Comparison of ENCODE assay signal across 9 mouse cellular contexts in the genomic region with DNA sequence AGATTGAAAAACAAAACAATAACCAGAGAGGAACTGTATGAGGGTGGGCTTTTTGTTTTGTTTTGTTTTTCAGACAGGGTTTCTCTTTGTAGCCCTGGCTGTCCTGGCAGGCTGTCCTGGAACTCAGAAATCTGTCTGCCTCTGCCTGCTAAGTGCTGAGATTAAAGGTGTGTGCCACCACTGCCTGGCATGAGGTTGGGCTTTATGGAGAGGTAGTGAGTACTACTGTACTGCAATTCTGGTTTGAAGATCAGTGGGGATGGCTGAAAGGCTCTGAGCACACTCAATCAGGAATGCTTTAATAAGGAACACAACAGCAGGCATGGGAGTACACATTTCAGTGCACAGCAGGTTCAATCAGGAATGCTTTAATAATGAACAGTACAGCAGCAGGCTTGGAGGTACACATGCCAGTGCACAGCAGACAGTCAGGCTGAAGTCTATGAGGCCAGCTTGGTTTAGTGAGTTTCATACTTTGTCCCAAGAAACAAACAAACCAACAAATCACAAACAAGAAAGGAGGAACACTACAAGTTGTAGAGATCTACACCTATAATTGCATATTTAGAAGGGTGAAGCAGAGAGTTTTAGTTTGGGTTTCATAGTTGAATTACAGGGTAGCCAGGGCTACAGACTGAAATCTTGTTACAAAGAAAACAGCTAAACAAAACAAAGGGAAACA. TPM values are rescaled to one million over a fixed set of nuclear protein-coding genes. Genes with fewer than 3 reads are reported as not detected.
DNase-seq lines count a peak whose midpoint lies in the region; ATAC-seq lines count a peak whose summit lies in the region.
"Had no signal": no experiment of that assay in that cellular context is flagged by ENCODE, and none has a peak within 500 bp of the region (broad histone marks: within the 10 kb centered on the region; RNA-seq: fewer than 3 reads in every experiment).

No protein-coding gene starts in this region.

- ATAC-seq in megakaryocyte, adult 5-6 weeks (ENCODE audit: poor library complexity, severe bottlenecking), result no peak
- no peak for ATAC-seq in neural tube, embryonic 13.5 days (ENCODE audit: low read depth)
- ATAC-seq in cerebellum, adult (ENCODE audit: insufficient number of reproducible peaks, low FRiP score, low TSS enrichment), result no peak

- peak overlapping the region; percentile 23; the same call in 1 of the 2 replicates for H3K27ac ChIP-seq in neural tube, embryonic 13.5 days (replicated peaks)

- H3K9ac ChIP-seq in neural tube, embryonic 13.5 days, result no peak overlapping the region

- DNase-seq in embryo, embryonic 10 days (ENCODE audit: low spot score), result peak; percentile 47
- DNase-seq in embryo, embryonic 11 days, result no peak
- DNase-seq in forelimb bud, embryonic 11.5 days (ENCODE audit: low read depth, low spot score), result peak; percentile 14
- DNase-seq in ovary, adult 18-20 months (ENCODE audit: low spot score), result no peak
- DNase-seq: right cerebral cortex, postnatal 14 days had no signal

- H3K4me2 ChIP-seq in neural tube, embryonic 13.5 days, result 0 out of 2 replicates have a peak overlapping the region, but pooled peaks have one; percentile 7

- no peaks in the 10 kb centered on the region for H3K36me3 ChIP-seq in megakaryocyte, embryonic 14.5 days (replicated peaks; ENCODE audit: low read length)
- no peaks in the 10 kb centered on the region for H3K36me3 ChIP-seq in neural tube, embryonic 13.5 days

- H3K4me1 ChIP-seq in megakaryocyte, embryonic 14.5 days, result peaks cover 61% of the 10 kb centered on the region
- peaks cover 44% of the 10 kb centered on the region for H3K4me1 ChIP-seq in neural tube, embryonic 13.5 days (replicated peaks)

- H3K4me3 ChIP-seq in megakaryocyte, embryonic 14.5 days (replicated peaks), result peak overlapping the region; percentile 88
- no peak overlapping the region for H3K4me3 ChIP-seq in neural tube, embryonic 13.5 days

- no peaks in the 10 kb centered on the region for H3K9me3 ChIP-seq in megakaryocyte, embryonic 14.5 days
- H3K9me3 ChIP-seq in neural tube, embryonic 13.5 days, result no peaks in the 10 kb centered on the region

- H3K27me3 ChIP-seq in megakaryocyte, embryonic 14.5 days (replicated peaks), result no peaks in the 10 kb centered on the region
- no peaks in the 10 kb centered on the region for H3K27me3 ChIP-seq in neural tube, embryonic 13.5 days

RNA-seq across cellular contexts. Expression of gene Hist1h4d, which starts 2.1 kb away (rescaled TPM):
- polyA plus RNA-seq in megakaryocyte, embryonic 14.5 days (2012; ENCODE audit: insufficient read depth, low replicate concordance), result 16.4 and 20.4 TPM in 2 replicates
- 655 and 672 TPM in 2 replicates for total RNA-seq in megakaryocyte, adult 5-6 weeks (2015)
- total RNA-seq in megakaryocyte, adult 5-6 weeks (2017), result 1,182 and 1,443 TPM in 2 replicates
- 37.3 and 43.1 TPM in 2 replicates for polyA plus RNA-seq in neural tube, embryonic 13.5 days (2015; fragmentation: Nextera tagmentation; extraction: Ambion mirVana)

RNA-seq across cellular contexts. Expression of gene Hist1h3d, which starts 8.0 kb away (rescaled TPM):
- polyA plus RNA-seq in megakaryocyte, embryonic 14.5 days (2012; ENCODE audit: insufficient read depth, low replicate concordance), result 4.6 and 5.9 TPM in 2 replicates
- total RNA-seq in megakaryocyte, adult 5-6 weeks (2015), result 150 and 159 TPM in 2 replicates
- total RNA-seq in megakaryocyte, adult 5-6 weeks (2017), result 86.3 and 96.3 TPM in 2 replicates
- 0.63 and 2.0 TPM in 2 replicates for polyA plus RNA-seq in neural tube, embryonic 13.5 days (2015; fragmentation: Nextera tagmentation; extraction: Ambion mirVana)

RNA-seq across cellular contexts. Expression of gene Hist1h2ad, which starts 9.3 kb away (rescaled TPM):
- polyA plus RNA-seq in megakaryocyte, embryonic 14.5 days (2012; ENCODE audit: insufficient read depth, low replicate concordance), result 9.6 TPM in 1 of 2 replicates, not detected in the other
- total RNA-seq in megakaryocyte, adult 5-6 weeks (2015), result 3.2 and 3.6 TPM in 2 replicates
- 93.7 and 99.2 TPM in 2 replicates for total RNA-seq in megakaryocyte, adult 5-6 weeks (2017)
- polyA plus RNA-seq in neural tube, embryonic 13.5 days (2015; fragmentation: Nextera tagmentation; extraction: Ambion mirVana), result 1.2 and 1.3 TPM in 2 replicates

RNA-seq across cellular contexts. Expression of gene Hist1h2bf, which starts 9.5 kb away (rescaled TPM):
- polyA plus RNA-seq in megakaryocyte, embryonic 14.5 days (2012; ENCODE audit: insufficient read depth, low replicate concordance), result 7.6 and 73.0 TPM in 2 replicates
- 449 and 490 TPM in 2 replicates for total RNA-seq in megakaryocyte, adult 5-6 weeks (2015)
- total RNA-seq in megakaryocyte, adult 5-6 weeks (2017), result 736 and 744 TPM in 2 replicates
- polyA plus RNA-seq in neural tube, embryonic 13.5 days (2015; fragmentation: Nextera tagmentation; extraction: Ambion mirVana), result 0.81 and 1.6 TPM in 2 replicates

RNA-seq across cellular contexts. Expression of gene Hist1h2bg, which starts 12.3 kb away (rescaled TPM):
- polyA plus RNA-seq in megakaryocyte, embryonic 14.5 days (2012; ENCODE audit: insufficient read depth, low replicate concordance), result 16.8 and 28.8 TPM in 2 replicates
- 325 and 384 TPM in 2 replicates for total RNA-seq in megakaryocyte, adult 5-6 weeks (2015)
- total RNA-seq in megakaryocyte, adult 5-6 weeks (2017), result 1,715 and 1,721 TPM in 2 replicates
- 2.2 and 3.5 TPM in 2 replicates for polyA plus RNA-seq in neural tube, embryonic 13.5 days (2015; fragmentation: Nextera tagmentation; extraction: Ambion mirVana)

Comparison
In these comparisons a context has a peak if more than half of its experiments do, and no peak if none do; other contexts are left out.
1. DNase-seq: peak in embryo, embryonic 10 days (single experiment) and forelimb bud, embryonic 11.5 days (single experiment); none in embryo, embryonic 11 days (single experiment) and ovary, adult 18-20 months (single experiment).